Mouse (Mus musculus): ENCODE measurements at regions not wholly inside any gene's neighbourhood (a gene's known extent, or its start where the extent isn't known, plus 50 kb on each side); places are given as distances from the start of the nearest gene placed in this dataset.

DNA sequence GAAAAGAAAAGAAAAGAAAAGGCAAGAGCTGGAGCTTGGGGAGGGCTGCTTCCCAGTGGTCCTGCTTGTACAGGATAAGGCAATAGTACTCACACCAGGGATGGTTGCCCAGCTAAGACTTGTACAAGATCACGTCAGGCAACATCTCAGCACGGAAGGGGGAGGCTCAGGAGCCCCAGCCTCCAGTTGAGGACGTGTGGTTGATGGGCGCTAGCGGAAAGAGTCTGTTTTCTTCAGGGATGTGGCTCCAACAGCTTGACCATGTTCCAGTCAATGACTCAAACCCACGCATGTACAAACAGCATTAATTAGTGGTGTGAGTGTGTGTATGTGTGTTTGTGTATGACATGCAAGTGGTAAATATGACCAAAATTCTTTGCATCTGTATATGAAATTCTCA, 153.1 kb upstream of the Rpl34 start:
- DNase-seq, result no peak

DNA sequence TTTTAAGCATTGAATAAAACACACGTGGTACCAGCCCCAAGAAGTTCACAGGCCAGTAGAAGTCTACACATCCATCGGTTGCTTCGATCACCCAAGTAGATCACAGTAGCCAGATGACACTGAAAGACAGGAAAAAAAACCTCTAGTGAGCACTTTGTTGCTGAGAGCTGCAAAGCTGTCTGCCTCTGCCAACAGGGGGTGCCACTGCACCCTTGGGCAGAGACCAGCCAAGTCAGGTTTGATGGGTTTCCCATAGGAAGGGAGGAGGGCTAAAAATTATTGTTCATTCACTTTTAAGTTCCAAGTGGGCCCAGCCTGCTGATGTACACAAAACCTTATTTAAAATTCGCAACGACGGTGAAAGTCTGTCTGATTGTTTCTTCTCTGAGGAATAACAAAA, 150.3 kb upstream of the Rpl34 start:
- no peak for DNase-seq

DNA sequence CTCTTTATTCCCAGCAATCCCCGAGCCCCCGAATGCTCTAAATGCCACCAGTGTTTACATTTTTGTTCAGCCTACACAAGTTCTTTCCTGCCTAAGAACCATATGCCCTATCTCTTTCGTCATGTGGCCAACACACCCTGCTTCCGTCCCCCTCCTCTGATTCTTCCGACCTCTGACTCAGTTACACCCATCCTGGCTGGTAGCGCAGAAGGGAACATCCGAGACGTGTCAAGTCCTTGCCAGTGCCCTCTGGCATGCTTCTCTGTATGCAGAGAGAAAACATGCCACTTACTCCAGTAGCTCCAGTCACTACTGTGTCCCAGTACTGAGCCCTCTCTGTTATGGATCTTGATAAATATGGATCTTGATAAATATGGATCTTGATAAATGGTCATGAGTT, 149.3 kb upstream of the Rpl34 start:
- DNase-seq, result no peak

DNA sequence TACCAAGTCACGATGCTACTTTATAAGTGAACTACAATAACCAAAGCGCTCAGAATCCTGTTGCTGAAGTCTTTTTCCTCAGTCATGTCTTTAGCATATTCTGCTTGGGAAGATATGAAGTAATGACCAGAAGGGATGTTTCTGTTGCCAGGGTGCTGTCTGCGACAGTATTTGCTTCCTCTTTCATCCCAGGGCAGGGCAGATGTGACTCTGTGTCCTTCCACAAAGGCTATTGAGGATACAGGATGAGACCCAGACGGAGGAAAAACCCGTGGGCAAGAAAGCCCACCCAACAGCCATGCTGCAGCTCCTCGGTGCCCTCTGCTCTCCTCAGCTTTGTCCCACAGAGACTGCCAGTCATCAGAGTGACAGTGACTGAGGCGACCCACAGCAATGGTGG, 148.6 kb upstream of the Rpl34 start:
- DNase-seq, result no peak

DNA sequence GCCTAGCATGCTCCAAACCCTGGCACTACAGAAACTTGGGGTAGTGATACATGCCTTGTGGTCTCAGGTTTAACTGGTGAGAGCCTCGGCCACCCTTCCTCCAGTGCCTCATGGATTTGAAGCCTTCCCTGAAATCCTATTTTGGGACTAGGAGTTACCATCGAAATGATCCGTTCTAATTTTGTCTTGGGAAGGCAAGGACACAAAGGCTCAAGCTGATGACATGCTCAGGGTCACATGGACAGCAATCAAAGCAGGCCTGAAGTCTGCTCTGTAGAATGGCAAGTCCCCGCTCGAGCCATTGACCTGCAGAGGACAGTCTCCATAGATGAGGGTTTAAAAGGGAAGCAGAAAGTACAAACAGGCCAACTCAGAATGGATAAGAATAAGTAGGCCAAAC, 147.8 kb upstream of the Rpl34 start:
- DNase-seq, result no peak

DNA sequence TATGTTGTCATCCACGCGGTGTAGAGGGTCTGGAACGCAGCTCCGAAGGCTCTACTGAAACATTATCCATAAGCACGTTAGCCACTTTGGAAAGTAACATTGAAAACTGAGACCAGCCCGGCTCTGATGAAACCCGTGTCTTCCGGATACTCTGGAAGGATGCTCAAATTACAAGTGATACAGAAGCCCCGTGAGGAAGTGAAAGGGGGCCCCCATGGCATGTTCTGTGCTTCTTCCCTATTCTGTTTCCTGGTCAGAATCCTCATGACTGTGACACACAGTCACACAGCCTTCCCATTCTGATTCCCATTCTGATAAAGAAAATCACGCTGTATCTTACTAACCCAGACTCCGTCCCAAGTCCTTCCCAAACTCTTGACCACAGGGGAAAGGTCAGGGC, 143.5 kb upstream of the Rpl34 start:
- DNase-seq, result no peak

DNA sequence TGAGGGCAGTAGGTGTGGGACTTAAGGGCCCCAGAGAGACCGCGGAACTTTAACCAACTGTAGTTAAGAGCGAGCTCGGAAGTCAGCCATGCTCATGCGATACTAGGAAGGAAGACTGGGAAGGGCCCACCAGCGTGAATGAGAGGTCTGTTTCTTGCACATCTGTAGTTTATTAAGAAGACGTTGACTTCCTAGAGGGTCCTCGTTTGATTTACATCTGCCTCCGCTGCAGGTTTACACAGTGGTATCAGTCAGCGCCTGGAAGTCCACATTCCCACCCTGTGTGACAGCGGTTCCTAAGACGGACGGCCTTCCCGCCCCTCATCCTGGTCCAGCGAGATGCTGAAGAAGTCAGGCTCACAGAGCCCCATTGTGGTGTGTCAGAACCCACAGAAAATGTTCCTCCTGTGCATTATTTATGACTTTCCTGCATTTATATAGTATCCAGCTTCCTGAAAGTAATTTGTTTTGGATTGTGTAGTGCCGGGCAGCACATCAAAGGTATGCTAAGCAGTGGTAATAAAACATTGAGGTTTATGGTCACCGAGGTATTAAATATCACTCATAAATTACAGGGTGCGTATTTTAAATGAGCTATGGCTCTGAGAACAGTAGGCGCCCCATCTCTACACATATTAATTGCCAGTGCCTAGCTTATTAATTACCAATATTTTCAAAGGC, 136.9 kb upstream of the Rpl34 start:
- DNase-seq, result peak; percentile 14 to 19

DNA sequence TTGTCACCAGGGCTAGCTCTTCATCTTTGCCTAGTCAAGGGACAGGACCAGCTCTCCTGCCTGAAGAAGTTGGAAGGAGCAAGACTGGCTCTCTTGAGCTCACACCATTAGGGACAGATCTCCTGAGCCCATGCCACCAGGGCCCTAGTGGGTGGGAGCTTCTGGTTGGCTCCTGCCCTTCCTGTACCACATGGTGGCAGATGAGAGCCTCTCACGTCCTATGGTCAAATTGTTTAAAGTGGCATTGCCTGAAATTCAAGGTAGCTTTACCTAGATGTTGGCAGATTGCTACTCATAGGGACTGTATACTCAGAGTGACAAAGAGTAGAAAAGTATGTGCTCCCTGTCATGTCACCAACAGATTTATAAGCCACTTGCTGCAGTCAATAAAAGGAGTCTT, 134.6 kb upstream of the Rpl34 start:
- no peak for DNase-seq

DNA sequence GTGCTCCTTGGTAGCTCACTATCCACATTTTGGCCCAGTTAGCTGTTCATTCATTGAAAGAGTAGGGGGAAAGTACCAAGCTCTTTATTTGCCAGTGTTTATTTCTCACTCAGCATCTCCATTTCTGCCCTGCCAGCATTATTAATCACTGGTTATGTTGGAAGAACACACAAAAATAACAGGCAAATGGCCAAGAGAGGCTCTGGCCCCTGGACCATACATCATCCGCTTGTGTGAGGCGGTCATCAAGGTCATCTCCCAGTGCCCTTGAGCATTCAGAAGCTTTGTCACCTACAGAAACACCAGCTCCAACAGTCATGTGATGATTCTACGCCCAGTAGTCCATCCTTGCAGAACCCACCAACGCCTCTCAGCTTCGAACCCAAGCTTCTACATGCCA, 133.2 kb upstream of the Rpl34 start:
- DNase-seq, result no peak

DNA sequence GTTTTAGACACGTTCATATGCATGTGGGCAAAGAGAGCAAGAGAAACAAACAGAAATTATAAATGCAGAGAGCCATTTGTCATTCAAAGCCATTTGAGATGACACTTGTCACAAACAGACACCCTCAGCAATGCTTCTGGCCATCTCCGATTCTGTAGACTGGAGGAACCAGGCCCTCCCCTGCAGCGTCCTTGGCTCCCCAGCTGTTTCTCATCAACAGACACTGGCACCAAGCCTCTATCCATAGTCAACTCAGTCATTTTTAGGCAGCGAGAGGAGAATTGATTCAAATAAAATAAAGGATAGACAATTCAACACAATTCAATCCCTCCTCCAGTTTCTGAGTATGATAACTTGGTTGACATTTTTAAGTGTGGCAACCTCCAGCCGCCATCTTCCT, 130.1 kb upstream of the Rpl34 start:
- no peak for DNase-seq

DNA sequence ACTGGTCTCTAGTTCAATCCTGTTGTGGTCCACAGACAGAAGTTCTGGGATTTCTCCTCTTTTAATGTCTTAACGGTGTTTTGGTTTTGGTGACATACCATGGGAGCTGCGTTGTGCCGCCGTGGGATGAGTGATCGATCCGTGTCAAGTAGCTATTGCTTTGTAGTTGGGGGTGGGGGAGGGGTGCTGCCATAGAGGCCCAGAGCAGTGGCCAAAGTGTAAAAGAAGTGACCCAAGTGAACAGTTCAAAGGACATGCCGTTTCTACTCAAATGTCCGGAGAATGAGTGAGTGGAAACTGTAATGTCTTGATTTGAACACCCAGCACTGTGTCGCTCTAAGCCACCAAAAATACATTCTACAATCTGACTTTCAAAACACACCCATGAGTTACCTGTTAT, 123.7 kb upstream of the Rpl34 start:
- DNase-seq, result no peak

DNA sequence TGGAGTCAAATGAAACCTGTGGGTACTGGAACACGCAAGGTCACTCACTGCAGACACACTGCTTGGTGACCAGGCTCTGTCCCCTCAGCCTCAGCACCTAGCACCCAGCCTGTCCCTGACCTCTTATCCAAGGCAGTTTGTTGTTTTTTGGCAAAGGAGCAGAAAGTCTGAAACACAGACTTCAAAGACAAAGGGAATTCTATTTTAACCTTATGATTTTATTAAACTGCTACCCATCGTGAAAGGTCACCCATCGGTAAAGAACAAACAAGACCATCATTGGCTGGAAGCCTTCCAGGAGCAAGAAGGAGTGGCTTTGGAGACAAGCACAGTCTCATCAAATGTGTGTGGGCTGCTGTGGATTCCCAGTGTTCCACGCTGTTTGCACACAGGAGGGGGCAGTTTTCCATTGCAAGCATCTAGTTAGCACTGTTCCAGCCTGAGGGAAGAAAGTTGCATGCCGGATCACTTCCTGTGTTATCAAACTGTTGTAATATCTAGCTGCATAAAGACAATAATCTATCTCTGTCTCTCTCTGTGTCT, 120.6 kb upstream of the Rpl34 start:
- DNase-seq, result peak in 1 of 2 experiments; percentile 16

DNA sequence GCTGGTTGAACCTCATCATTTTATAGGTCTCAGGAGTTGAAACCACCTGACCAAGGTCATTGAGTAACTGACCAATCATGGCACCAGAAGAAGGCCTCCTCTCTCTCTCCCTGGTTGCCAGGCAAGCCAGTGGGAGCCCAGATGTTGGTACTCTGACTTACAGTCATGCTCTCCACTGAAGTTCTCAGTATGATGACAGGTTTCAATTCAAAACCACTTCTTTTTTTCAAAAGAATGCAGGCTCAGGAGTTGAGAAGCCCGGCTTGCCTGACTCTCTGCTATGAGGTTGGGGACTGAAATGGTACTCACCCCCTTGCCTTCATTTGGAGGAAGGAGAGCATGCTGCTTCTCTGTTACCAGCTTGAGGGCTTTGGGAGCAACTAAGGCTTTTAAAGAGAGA, 111.6 kb upstream of the Rpl34 start:
- DNase-seq, result no peak

DNA sequence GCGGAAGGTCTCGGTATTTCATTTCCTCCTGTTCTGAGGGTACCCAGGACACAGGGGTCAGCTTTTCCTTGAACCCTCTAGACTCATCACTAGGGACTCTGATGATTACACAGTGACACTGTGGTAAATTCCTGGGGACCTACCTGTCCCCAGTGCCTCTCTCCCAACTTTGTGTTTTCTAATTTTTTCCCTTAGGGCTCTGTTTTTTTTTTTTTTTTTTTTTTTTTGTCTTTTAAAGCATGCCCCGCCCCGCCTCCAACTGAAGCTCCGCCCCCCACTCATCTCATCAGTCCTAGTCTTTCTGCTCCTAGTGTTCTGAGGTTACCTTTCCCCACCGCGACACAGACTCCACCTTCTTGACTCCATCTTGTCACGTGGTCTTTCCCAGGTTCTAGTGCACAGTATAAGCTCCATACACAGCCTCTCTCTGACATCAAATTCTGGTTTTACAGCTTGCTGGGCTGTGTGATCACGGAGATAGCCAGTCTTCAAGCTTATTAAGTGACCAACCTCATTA, 109.8 kb upstream of the Rpl34 start:
- DNase-seq, result no peak

DNA sequence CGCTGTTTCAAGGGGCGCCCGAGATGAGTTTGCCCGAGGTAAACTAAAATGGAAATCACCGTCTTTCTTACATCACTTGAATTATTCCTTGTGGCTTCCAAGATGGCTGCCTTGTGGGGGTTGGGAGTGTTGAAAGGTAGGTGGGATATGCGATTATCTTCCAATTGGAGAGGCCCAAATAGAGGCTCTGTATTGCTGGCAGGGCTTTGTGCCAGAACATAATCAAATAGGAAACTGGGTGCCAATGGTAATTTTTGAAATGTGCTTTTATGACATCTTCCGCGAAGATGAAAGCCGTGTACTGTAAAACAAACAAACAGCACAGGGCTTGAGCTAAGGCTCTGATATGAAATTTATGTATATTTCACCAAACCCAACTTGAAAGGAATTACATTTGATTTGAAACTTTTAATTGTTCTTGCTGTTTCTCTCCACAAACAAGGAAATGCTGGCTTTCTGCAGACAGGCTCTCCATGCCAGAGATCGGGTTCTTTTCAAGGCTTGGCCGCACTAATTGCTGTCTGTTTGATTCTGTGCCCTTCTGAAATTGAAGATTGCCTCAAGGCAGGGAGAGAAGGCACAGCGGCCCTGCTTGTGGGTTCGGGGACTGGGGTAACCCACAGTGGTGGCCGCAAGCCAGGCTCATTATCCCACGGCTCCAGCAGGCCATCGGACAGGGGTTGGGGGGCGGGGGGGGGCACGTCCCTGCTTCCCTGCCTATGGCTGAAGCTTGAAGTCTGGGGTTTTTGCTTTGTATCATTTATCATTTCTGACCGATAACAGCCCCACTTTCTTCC, 108.6 kb upstream of the Rpl34 start:
- peak; percentile 33 to 41 for DNase-seq

DNA sequence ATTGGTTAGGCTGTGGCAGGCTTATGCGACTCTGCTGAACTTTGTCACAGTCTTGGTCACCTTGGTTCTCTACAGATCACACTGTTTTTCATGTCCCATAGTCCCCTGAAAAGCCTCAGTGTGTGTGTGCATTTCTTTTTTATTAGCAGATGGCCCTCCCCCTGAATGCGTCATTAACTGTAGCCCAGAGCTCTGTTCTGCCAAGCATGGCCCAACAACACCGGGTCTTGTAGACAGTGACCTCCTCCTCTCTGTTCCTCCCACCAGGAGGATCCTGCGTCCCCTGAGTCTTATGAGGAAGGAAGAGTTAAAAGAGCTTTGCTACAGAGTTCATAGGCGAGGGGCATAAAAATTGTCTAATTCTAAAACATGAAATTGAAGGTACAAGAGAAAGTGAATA, 103.5 kb upstream of the Rpl34 start:
- DNase-seq, result peak in 1 of 2 experiments; percentile 13

DNA sequence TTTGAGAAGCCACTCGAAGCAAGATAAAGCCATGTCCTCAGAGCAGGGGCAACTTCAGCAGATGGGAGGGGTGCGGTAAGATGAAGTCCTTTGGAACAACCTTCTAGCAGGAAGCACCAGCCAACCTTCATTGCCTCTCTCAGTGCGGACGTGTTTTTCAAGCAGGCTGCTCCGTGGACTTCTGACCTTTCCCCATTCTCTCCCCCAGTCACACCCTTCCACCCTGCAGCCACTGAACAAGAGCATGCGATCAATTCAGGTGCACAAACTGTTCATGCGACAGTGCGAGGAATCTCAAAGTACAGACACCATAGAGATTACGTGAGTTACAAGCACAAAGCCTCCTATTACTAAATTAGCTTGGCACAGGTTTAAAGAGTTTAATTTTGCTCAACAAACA, 102.9 kb upstream of the Rpl34 start:
- peak in 1 of 2 experiments; percentile 18 for DNase-seq

DNA sequence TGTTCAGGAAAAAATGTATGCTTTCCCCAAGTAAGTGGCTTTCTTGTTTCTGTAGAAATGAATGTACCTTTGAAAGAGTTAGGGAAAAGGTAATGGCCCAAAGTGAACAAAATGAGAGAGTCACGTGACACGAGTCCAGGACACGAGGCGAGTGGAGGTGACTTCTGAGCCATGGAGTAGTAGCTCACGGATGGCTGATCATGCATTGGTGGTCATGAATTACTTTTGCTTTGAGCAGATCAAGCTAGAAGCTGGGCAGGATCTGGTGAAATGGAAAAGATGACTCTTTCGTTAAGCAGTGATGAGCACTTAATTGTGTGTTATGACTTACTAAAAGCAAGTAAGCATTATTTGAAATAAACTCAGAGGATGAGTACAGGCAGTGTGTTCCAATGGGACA, 101.6 kb upstream of the Rpl34 start:
- DNase-seq, result peak in 1 of 2 experiments; percentile 17

DNA sequence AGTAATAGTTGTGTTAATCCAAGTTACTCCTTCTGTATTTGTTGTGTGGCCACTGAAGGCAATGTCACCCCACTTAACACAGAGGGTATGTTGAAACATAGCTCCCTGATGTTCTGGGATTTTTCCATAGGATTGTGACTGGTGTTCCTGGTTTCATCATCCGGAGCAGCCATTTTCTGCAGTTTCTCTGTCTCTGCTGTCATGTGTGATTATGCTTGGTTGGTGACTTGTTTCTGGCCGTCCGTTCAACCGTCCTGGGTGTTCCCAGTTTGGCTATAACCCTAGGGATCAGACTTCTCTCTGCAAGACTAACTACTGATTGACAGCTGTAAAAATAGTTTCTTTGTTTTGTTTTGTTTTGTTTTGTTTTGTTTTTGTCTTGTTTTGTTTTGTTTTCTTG, 98.1 kb upstream of the Rpl34 start:
- DNase-seq, result no peak

DNA sequence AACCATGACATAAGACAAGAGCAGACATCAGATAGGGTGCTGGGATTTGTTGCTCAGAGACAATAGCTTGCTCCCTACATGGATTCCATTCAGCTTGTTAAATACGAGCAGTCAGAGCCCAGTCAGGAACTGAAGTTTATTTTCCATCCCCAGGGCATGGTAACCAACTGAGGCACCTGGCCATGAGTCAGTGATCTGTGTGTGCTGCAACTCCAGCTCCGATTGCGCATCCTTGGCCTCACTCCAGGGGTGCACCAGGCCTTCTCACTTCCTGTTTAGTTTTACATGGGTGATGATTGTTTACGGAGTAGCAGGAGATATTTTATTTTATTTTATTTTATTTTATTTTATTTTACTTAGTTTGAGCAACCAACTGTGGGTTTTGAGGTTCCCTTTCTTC, 97.7 kb upstream of the Rpl34 start:
- no peak for DNase-seq

DNA sequence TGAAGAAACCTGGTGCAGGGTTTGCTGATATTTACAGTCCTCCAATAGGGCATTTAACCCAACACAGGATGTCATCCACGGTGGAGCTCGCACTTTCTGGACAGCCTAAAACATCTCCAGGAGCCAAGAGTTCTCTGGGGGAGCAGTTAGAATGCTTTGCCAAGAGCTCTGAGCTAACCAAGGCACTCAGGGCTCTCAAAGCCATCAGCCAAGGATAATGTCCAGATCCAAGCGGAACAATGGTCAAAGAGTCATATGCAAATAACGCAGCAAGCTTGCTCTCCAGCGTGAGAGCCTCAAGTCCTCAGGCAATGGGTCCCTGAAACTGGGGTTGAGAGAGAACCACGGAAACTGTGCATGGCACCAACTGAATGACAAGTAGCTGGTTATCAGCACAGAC, 96.8 kb upstream of the Rpl34 start:
- no peak for DNase-seq

DNA sequence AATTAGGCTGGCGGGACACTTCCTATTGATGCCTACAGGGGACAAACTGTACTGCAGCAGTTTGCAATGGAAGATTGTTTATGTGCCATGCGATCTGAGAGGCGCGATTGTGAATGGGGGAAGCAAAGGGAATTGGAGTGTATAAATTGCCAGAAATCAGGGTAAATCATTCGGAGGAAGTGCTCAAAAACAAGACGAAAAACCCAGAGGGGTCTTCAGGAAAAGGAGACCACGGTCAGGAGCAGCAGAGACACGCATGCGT, 89.6 kb upstream of the Rpl34 start:
- no peak for DNase-seq

DNA sequence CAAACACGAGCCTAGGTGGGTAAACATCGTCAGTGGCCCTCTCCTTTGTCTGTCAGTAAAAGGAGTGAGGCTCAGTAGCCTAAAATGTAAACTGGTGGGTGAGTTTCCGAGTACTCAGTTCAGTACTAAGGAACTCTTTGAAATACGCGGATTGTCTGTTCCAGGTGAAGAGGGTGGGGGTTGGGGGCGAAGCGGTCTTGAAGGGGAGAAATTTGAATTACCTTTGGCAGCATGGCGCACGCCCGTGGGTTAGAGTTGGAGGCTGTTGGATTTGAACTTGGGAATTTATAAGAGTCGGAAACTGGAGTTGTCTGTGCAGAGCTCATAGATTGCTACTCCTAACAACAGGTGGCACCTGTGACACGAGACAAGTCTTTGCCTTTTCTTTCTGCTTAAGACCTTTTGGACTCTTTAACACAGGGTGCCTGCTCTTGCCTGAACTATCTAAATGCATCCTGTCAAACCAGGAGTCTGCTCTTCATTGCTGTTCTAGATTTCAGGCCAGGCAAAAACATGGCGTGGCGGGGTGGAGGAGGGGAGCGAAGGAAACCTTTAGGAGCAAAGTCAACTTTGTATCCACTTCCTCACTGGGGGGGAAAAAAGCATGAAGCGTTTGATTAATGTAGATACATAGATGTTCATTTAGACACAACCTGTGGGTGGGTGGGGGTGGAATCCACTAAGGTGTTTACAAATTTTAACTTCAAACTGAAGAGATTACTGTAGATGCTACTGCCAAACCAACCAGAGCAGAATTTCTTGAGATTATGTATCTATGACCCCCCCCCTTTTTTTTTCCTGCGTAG, 89.0 kb upstream of the Rpl34 start:
- DNase-seq, result peak in 1 of 2 experiments; percentile 25
